Mouse (Mus musculus): ENCODE results near the gene Smad3. TPM values are rescaled to one million over a fixed set of nuclear protein-coding genes. Genes with fewer than 3 reads are reported as not detected.

Gene Smad3
- polyA plus RNA-seq, 1 experiment from 2014 or later = 2.7 TPM

DNA sequence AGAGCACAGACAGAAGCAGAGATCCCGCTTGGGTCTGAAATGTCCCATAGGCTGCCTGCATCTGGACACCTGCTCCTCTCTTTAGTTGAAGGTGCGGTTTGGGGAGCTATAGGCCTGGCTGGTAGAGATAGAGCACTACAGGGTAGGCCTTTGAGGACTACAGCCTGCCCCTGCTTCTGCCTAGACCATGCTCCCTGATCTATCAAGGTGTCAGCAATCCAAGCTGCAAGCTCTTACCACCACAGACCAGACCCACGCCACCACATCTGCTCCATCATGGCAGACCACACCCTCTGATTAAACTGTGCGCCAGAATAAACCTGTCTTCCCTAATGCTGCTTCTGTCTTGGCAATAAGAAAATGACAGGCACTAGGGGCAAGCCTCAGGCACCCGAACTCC lies 13.2 kb downstream of the Smad3 start:
- 34% methylated on average over 5 of the region's 5 CpGs for WGBS (ENCODE audit: insufficient replicate concordance)
- Histone ChIP-seq H3K27me3 (no peaks in the 10 kb centered on the region), H3K36me3 (peaks cover 6% of the 10 kb centered on the region; the same call in 1 of the 2 replicates), H3K4me3 (replicated peaks) (no peak overlapping the region), H3K9ac (peak overlapping the region; percentile 22; the same call in 1 of the 2 replicates), H3K4me1 (replicated peaks) (peaks cover 99% of the 10 kb centered on the region), H3K9me3 (replicated peaks) (no peaks in the 10 kb centered on the region), H3K4me2 (no peak overlapping the region), H3K27ac (peak overlapping the region; percentile 32; the same call in 1 of the 2 replicates)
- peak; percentile 45 for DNase-seq
- peak; percentile 71 for ATAC-seq (ENCODE audit: low read depth)

DNA sequence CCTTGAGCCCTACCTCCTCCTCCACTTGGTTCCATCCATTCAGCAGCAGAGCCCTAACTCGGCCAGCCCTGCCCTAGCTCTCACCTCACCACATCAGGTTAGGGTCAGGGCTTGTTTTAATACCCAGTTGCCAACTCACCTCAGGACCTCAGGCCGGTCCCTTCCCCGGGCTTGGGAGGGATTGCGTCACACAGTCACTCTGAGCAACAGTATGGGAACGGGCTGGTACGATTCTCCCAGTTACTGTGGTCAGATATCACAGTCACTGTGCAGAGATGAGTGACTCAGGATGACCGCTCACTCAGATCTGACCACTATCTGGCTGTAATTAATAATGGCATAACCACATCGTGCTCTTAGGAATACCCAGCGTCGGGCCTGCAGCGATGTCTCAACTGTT lies 14.0 kb downstream of the Smad3 start:
- no peaks in the 10 kb centered on the region for H3K27me3 ChIP-seq
- H3K4me1 ChIP-seq (replicated peaks) = peaks cover 99% of the 10 kb centered on the region
- no peak overlapping the region for H3K4me3 ChIP-seq (replicated peaks)
- ATAC-seq (ENCODE audit: low read depth) = no peak
- H3K36me3 ChIP-seq = peaks cover 6% of the 10 kb centered on the region; the same call in 1 of the 2 replicates
- no peaks in the 10 kb centered on the region for H3K9me3 ChIP-seq (replicated peaks)
- H3K27ac ChIP-seq = no peak overlapping the region
- DNase-seq = no peak
- H3K4me2 ChIP-seq = no peak overlapping the region
- no peak overlapping the region for H3K9ac ChIP-seq
- 60% methylated on average over 11 of the region's 11 CpGs for WGBS (ENCODE audit: insufficient replicate concordance)

DNA sequence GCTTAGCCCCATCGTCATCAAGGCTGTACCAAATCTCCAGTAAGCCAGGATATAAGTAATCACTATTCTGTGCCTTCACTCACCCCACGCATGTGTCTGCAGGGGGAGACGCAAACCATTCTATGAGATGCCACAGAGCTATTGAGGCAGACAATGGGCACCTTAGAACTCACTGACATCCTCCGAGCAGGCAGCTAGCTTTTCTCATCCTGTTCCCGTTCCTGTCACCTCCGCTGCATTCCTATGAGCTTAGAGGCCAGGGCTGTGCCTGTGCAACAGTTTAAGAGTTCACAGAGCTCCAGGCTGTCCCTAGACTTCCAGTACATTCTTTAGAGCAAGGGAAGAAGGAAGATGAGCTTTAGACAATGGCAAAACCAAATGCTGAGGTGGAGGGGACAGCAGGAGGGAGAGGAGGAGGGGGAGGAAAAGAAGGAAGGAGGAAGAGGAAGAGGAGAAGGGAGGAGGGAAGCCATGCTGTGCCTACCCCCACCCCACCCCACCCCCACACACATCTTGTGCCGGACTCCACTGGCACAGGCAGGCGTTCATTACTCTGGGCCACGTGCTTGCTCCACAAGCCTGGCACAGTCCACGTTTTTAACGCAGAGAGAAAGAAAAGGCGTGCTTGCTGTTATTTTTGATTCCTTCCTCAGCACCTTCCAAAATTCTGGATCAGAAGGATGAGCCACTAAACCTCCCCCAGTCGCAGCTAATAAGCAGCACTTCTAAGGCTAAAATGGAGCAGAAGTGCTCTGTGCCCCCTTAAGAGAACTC lies 14.7 kb downstream of the Smad3 start:
- Histone ChIP-seq H3K4me2 (no peak overlapping the region), H3K36me3 (peaks cover 6% of the 10 kb centered on the region; the same call in 1 of the 2 replicates), H3K9me3 (replicated peaks) (no peaks in the 10 kb centered on the region), H3K4me3 (replicated peaks) (no peak overlapping the region), H3K27me3 (no peaks in the 10 kb centered on the region), H3K9ac (no peak overlapping the region), H3K27ac (no peak overlapping the region), H3K4me1 (replicated peaks) (peaks cover 100% of the 10 kb centered on the region)
- ATAC-seq (ENCODE audit: low read depth) = no peak
- DNase-seq = no peak
- 68% methylated on average over 13 of the region's 13 CpGs for WGBS (ENCODE audit: insufficient replicate concordance)

DNA sequence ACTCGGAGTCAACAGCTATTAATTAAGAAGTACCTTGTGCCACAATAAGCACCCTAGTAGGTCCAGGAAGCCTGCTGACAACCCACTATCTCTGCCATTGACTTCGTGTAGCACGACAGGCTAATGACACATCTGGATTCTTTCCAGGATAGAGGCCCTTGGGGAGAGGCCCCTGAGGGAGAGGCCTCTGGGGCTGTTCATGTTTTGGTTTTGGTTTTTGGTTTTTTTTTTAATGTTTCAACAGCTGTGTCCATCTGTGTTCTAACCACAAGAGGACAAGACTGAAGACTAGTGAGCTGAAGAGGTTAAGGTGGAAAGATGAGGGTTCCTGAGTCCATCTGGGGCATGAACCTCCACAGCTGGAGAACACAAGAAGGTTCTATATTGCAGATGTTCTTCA lies 15.5 kb downstream of the Smad3 start:
- Histone ChIP-seq H3K27me3 (no peaks in the 10 kb centered on the region), H3K9ac (peak overlapping the region; percentile 30), H3K4me1 (replicated peaks) (peaks cover 100% of the 10 kb centered on the region), H3K4me2 (peak overlapping the region; percentile 28), H3K36me3 (peaks cover 6% of the 10 kb centered on the region; the same call in 1 of the 2 replicates), H3K27ac (0 out of 2 replicates have a peak overlapping the region, but pooled peaks have one; percentile 2), H3K4me3 (replicated peaks) (no peak overlapping the region), H3K9me3 (replicated peaks) (no peaks in the 10 kb centered on the region)
- ATAC-seq (ENCODE audit: low read depth) = no peak
- WGBS (ENCODE audit: insufficient replicate concordance) = 17% methylated on average over 3 of the region's 3 CpGs
- DNase-seq = no peak

DNA sequence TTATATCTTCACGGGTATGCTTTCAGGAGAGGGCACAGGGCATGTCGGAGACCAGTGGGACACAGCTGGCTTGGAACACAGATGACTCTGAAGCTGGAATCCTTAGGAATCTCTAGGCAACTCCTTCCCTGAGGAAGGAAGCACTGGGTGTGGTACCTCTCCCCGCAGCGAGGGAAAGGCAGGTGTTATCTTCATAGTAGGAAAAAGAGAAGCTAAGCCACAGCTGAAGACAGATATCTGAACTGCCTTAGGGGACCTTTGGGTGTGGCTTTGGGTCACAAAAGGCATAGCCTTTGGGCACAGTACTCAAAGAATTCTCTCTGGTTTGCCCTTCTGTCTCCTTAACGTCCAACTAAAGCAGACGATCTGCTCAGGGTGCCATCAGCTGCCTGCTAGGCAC lies 16.0 kb downstream of the Smad3 start:
- H3K27ac ChIP-seq = 0 out of 2 replicates have a peak overlapping the region, but pooled peaks have one; percentile 2
- H3K4me2 ChIP-seq = peak overlapping the region; percentile 28
- no peaks in the 10 kb centered on the region for H3K27me3 ChIP-seq
- H3K4me1 ChIP-seq (replicated peaks) = peaks cover 100% of the 10 kb centered on the region
- peaks cover 6% of the 10 kb centered on the region; the same call in 1 of the 2 replicates for H3K36me3 ChIP-seq
- peak overlapping the region; percentile 30 for H3K9ac ChIP-seq
- H3K9me3 ChIP-seq (replicated peaks) = no peaks in the 10 kb centered on the region
- H3K4me3 ChIP-seq (replicated peaks) = no peak overlapping the region
- ATAC-seq (ENCODE audit: low read depth) (0 out of 2 replicates have a peak, but pooled peaks have one; percentile 35), DNase-seq (no peak)
- 32% methylated on average over 6 of the region's 6 CpGs for WGBS (ENCODE audit: insufficient replicate concordance)

DNA sequence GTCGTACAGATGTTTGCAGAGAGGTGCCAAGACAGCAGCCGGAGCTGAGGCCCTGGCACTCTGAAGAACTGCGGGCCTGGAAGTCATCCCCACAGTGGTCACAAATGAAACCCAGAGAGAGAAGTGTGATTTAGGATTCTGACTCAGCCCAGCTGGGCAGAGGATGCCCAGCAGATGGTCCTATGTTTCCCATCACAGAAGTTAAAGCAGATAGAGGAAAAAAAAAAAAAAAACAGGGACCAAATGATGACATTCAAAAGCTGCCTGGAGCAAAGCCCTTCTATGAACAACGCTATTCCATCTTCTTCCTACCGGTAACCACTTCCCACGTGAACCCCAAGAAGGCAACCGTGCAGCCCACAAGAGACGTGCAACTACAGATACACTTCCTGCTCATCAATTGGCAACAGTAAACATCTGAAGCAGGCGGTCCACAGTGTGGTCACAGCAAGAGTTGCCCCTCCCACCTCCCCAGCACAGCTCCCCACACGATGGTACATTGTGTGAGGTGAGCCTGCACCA lies 17.4 kb downstream of the Smad3 start:
- 56% methylated on average over 10 of the region's 10 CpGs for WGBS (ENCODE audit: insufficient replicate concordance)
- H3K27ac ChIP-seq = no peak overlapping the region
- H3K9ac ChIP-seq = no peak overlapping the region
- H3K4me1 ChIP-seq (replicated peaks) = peaks cover 100% of the 10 kb centered on the region
- no peaks in the 10 kb centered on the region for H3K27me3 ChIP-seq
- H3K4me2 ChIP-seq = no peak overlapping the region
- no peak overlapping the region for H3K4me3 ChIP-seq (replicated peaks)
- no peak for ATAC-seq (ENCODE audit: low read depth)
- H3K36me3 ChIP-seq = peaks cover 6% of the 10 kb centered on the region; the same call in 1 of the 2 replicates
- no peaks in the 10 kb centered on the region for H3K9me3 ChIP-seq (replicated peaks)
- no peak for DNase-seq

DNA sequence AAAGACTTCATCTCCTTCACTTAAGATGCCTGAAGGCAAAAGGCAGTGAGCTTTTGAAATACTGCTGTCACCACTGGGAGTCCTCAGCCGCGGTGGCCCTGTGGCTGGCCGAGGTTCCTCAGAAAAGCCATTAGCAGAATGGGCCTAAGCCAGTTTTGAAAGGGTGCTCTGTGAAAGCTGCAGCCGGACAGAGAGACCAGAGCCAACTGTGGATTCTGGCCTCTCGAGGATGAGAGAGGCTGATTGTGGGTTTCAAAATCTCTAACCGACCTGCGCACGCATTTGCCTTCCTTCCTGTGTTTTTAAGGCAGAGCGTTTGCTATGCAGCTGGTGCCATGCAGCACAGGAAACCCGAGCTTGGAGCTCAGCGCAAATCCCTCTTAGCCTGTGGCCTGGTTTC lies 19.0 kb downstream of the Smad3 start:
- DNase-seq = no peak
- Histone ChIP-seq H3K9me3 (replicated peaks) (no peaks in the 10 kb centered on the region), H3K4me2 (no peak overlapping the region), H3K27ac (no peak overlapping the region; the same call in 1 of the 2 replicates), H3K36me3 (peaks cover 6% of the 10 kb centered on the region; the same call in 1 of the 2 replicates), H3K4me1 (replicated peaks) (peaks cover 98% of the 10 kb centered on the region), H3K27me3 (no peaks in the 10 kb centered on the region), H3K9ac (no peak overlapping the region), H3K4me3 (replicated peaks) (no peak overlapping the region)
- 39% methylated on average over 11 of the region's 11 CpGs for WGBS (ENCODE audit: insufficient replicate concordance)
- no peak for ATAC-seq (ENCODE audit: low read depth)

DNA sequence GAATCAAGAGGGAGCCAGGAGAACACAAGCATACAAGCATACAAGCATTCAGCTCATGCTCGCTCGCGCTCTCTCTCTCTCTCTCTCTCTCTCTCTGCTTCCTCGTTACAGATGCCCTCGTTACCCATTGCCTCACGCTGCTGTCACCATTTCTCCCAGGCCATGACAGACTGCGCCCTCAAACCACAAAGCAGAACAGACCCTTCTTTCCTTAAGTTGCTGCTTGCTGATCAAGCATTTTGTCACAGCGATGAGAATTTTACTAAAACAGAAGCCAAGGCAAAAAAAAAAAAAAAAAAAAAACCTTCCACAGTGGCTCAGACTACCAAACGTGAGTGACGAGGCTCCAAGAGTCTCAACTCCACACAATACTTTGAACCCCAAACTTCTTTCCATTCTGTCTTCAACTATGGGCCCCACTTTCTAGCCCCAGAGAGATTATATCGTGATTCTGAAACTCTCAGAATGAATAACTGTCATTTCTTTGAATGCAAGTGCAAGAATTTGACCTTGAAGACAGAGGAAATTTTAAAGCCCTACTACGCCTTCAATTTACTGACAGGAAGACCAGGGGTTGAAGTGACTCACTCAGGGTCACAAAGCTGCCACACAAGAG lies 19.6 kb downstream of the Smad3 start:
- H3K4me3 ChIP-seq (replicated peaks) = no peak overlapping the region
- no peaks in the 10 kb centered on the region for H3K27me3 ChIP-seq
- peak overlapping the region; percentile 11; the same call in 1 of the 2 replicates for H3K27ac ChIP-seq
- peaks cover 96% of the 10 kb centered on the region for H3K4me1 ChIP-seq (replicated peaks)
- ATAC-seq (ENCODE audit: low read depth) (no peak), DNase-seq (no peak)
- 41% methylated on average over 12 of the region's 12 CpGs for WGBS (ENCODE audit: insufficient replicate concordance)
- no peaks in the 10 kb centered on the region for H3K9me3 ChIP-seq (replicated peaks)
- H3K9ac ChIP-seq = no peak overlapping the region
- H3K36me3 ChIP-seq = peaks cover 6% of the 10 kb centered on the region; the same call in 1 of the 2 replicates
- no peak overlapping the region for H3K4me2 ChIP-seq

DNA sequence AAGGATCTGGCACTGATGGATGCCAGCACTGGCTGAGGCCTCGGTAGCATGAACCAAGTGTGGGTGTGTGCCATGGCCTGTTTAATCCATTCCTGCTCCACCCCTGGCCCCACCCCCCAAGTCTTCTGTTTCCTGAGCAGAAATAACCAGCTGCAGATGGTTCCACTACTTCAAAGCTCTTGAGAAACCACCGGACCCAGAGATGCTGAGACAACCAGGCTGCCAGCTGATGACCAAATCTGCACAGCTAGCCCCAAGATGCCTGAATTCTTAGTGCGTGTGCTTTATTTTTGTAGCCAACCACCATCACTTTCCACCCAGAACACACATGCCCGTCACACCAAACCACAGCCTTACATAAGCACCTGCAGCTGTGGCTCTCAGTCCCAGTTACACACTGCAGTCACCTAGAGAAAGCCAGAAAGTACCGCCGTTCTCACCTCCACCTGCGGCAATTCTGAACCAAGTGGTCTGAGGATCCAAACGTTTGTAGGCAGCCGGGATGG lies 20.3 kb downstream of the Smad3 start:
- Histone ChIP-seq H3K36me3 (peaks cover 6% of the 10 kb centered on the region; the same call in 1 of the 2 replicates), H3K4me3 (replicated peaks) (no peak overlapping the region), H3K9me3 (replicated peaks) (no peaks in the 10 kb centered on the region), H3K27ac (0 out of 2 replicates have a peak overlapping the region, but pooled peaks have one; percentile 11), H3K27me3 (no peaks in the 10 kb centered on the region), H3K4me1 (replicated peaks) (peaks cover 96% of the 10 kb centered on the region), H3K4me2 (peak overlapping the region; percentile 22; the same call in 1 of the 2 replicates), H3K9ac (no peak overlapping the region)
- no peak for ATAC-seq (ENCODE audit: low read depth)
- no peak for DNase-seq
- WGBS (ENCODE audit: insufficient replicate concordance) = 51% methylated on average over 9 of the region's 9 CpGs

DNA sequence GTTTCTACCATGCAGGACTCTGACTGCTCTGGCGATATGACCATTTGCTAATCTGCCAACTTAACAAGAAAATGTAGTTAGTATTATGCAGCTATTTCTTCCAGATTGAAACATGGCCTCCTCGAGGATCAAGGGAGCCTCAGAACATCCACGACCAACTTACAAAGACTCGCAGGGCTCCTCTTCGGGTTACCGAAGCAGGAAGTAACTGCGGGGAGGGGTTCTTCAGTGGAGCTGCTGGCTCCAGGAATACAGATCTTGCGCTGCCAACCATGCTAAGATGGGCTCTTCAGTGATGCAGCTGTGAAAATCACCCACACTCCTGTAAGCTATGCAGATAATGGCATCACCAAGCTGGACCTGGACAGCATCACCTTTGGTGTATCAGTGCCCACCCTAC lies 23.5 kb downstream of the Smad3 start:
- no peak overlapping the region for H3K9ac ChIP-seq
- H3K27ac ChIP-seq = no peak overlapping the region

DNA sequence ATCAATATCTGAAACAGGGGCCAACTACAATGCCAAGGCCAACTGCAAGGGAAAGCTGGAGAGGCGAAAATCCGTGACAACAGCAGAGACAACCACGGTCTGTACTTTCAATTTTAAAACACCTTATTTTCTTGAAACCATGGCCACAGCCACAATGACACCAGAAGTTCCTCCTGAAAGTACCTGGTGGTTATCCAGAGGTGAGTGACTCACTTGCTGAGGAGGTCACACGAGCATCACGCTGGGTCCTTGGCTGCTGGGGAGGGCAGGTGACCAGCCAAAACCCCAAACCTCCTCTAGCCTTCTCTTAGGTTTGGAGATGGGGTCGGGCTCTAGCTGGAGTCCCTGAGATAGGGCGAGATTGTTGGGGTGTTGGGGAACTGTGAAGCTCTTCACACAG lies 25.1 kb downstream of the Smad3 start:
- Histone ChIP-seq H3K27ac (no peak overlapping the region), H3K9ac (no peak overlapping the region), H3K4me1 (replicated peaks) (peaks cover 80% of the 10 kb centered on the region), H3K27me3 (no peaks in the 10 kb centered on the region), H3K9me3 (replicated peaks) (no peaks in the 10 kb centered on the region), H3K4me3 (replicated peaks) (no peak overlapping the region), H3K4me2 (no peak overlapping the region), H3K36me3 (no peaks in the 10 kb centered on the region)
- WGBS (ENCODE audit: insufficient replicate concordance) = 72% methylated on average over 7 of the region's 7 CpGs
- DNase-seq (no peak), ATAC-seq (ENCODE audit: low read depth) (no peak)

More for the DNA sequence above, 23.5 kb downstream of the Smad3 start:
- Histone ChIP-seq H3K4me2 (no peak overlapping the region), H3K27me3 (no peaks in the 10 kb centered on the region), H3K4me3 (replicated peaks) (no peak overlapping the region), H3K36me3 (no peaks in the 10 kb centered on the region), H3K4me1 (replicated peaks) (peaks cover 86% of the 10 kb centered on the region), H3K9me3 (replicated peaks) (no peaks in the 10 kb centered on the region)
- DNase-seq (no peak), ATAC-seq (ENCODE audit: low read depth) (no peak)
- WGBS (ENCODE audit: insufficient replicate concordance) = 64% methylated on average over 8 of the region's 8 CpGs

Data from liver, embryonic 13.5 days (tissue).